Mouse (Mus musculus) CH12.LX (cell line): ENCODE measurements at regions not wholly inside any gene's neighbourhood (a gene's known extent, or its start where the extent isn't known, plus 50 kb on each side); places are given as distances from the start of the nearest gene placed in this dataset.

Source experiments
- DNase-seq: peaks from one replicate; pipeline ENCODE4 v3.0.0-alpha.2; 2013; ENCODE audit errors: extremely low read depth
- H3K27ac ChIP-seq: 2 replicates; pipeline ENCODE4 v1.5.1; 2012; ENCODE audit warnings: low read depth, mild to moderate bottlenecking, control low read depth, moderate library complexity; ENCODE audit not compliant: insufficient read depth
- H3K27me3 ChIP-seq: replicated peaks from 2 replicates; pipeline ENCODE3; 2012; ENCODE audit warnings: inconsistent platforms
- H3K36me3 ChIP-seq, 2 experiments: replicated peaks in 1 of 2; 2 replicates each; pipeline versions ENCODE3 to v1.6.1; 2012; ENCODE audit warnings: inconsistent platforms in 1 of 2, low read length in 1 of 2, mild to moderate bottlenecking in 1 of 2, mixed read lengths in 1 of 2, moderate library complexity in 1 of 2; ENCODE audit not compliant: control insufficient read depth in 1 of 2, insufficient read depth in 1 of 2
- H3K4me1 ChIP-seq, 2 experiments: 2 replicates each; pipeline ENCODE4 v1.6.1; 2012; ENCODE audit warnings: inconsistent platforms in 1 of 2, moderate library complexity in 1 of 2; ENCODE audit not compliant: insufficient read depth in 2 of 2, control insufficient read depth in 1 of 2
- H3K4me2 ChIP-seq: 2 replicates; pipeline ENCODE4 v1.6.1; 2012; ENCODE audit warnings: low read depth, mild to moderate bottlenecking, control low read depth; ENCODE audit not compliant: poor library complexity, insufficient read depth, severe bottlenecking
- H3K4me3 ChIP-seq, 3 experiments: fragments of 150-350 bp in 1 of 3; sonication (generic) in 1 of 3; replicated peaks in 1 of 3; 2 replicates each; pipeline versions ENCODE3 to v1.5.1; 2011 to 2012; ENCODE audit warnings: low read depth in 2 of 3, low read length in 2 of 3, mild to moderate bottlenecking in 2 of 3, moderate library complexity in 2 of 3, control low read depth in 1 of 3, improper control_type of control experiment in 1 of 3, inconsistent platforms in 1 of 3, mixed read lengths in 1 of 3; ENCODE audit not compliant: poor library complexity in 1 of 3
- H3K79me2 ChIP-seq: replicated peaks from 2 replicates; pipeline ENCODE4 v1.6.1; 2012; ENCODE audit warnings: mild to moderate bottlenecking, moderate library complexity; ENCODE audit not compliant: control insufficient read depth, poor library complexity, insufficient read depth, severe bottlenecking; ENCODE audit errors: extremely low read depth
- H3K9ac ChIP-seq: 2 replicates; pipeline ENCODE4 v1.6.1; 2012; ENCODE audit warnings: low read depth, mild to moderate bottlenecking, control low read depth, moderate library complexity; ENCODE audit not compliant: insufficient read depth
- H3K9me3 ChIP-seq: replicated peaks from 2 replicates; pipeline ENCODE3; 2012; ENCODE audit warnings: low read length, inconsistent platforms, mixed read lengths
- BHLHE40 ChIP-seq: IDR thresholded peaks from 2 replicates; pipeline ENCODE4 v1.6.1; 2011; ENCODE audit warnings: mild to moderate bottlenecking, low read depth, low read length, improper control_type of control experiment
- CHD2 ChIP-seq: IDR thresholded peaks from 2 replicates; pipeline ENCODE4 v1.6.1; 2011; ENCODE audit warnings: low read length, improper control_type of control experiment
- CTCF ChIP-seq, 2 experiments: IDR thresholded peaks in 1 of 2; conservative IDR thresholded peaks in 1 of 2; 2 replicates each; pipeline ENCODE4 v1.5.1; 2011 to 2012; ENCODE audit warnings: low read depth in 2 of 2, low read length in 2 of 2, improper control_type of control experiment in 1 of 2, inconsistent platforms in 1 of 2, mild to moderate bottlenecking in 1 of 2, moderate library complexity in 1 of 2
- EP300 ChIP-seq: IDR thresholded peaks from 2 replicates; pipeline ENCODE4 v1.6.1; 2011; ENCODE audit warnings: low read length, improper control_type of control experiment
- ETS1 ChIP-seq: conservative IDR thresholded peaks from 2 replicates; pipeline ENCODE4 v1.6.1; 2012; ENCODE audit warnings: low read depth, mild to moderate bottlenecking, inconsistent platforms, low read length, improper control_type of control experiment, moderate library complexity
- JUND ChIP-seq: conservative IDR thresholded peaks from 2 replicates; pipeline ENCODE4 v1.6.1; 2011; ENCODE audit warnings: low read depth, low read length, improper control_type of control experiment
- KAT2A ChIP-seq: IDR thresholded peaks from 2 replicates; pipeline ENCODE4 v1.6.1; 2012; ENCODE audit warnings: low read length, improper control_type of control experiment, inconsistent platforms; ENCODE audit not compliant: insufficient replicate concordance
- MAX ChIP-seq: IDR thresholded peaks from 2 replicates; pipeline ENCODE4 v1.6.1; 2011; ENCODE audit warnings: low read length, improper control_type of control experiment
- MAZ ChIP-seq: IDR thresholded peaks from 2 replicates; pipeline ENCODE4 v1.6.1; 2012; ENCODE audit warnings: low read depth, mild to moderate bottlenecking, inconsistent platforms, low read length, improper control_type of control experiment, moderate library complexity
- MEF2A ChIP-seq: IDR thresholded peaks from 2 replicates; pipeline ENCODE4 v1.6.1; 2014; ENCODE audit warnings: low read depth, mild to moderate bottlenecking, inconsistent platforms, low read length, improper control_type of control experiment, borderline replicate concordance
- MXI1 ChIP-seq: IDR thresholded peaks from 2 replicates; pipeline ENCODE4 v1.6.1; 2011; ENCODE audit warnings: mild to moderate bottlenecking, low read depth, low read length, improper control_type of control experiment
- MYC ChIP-seq: IDR thresholded peaks from 2 replicates; pipeline ENCODE4 v1.6.1; 2011; ENCODE audit warnings: low read depth, mild to moderate bottlenecking, improper control_type of control experiment, low read length
- RAD21 ChIP-seq: IDR thresholded peaks from 2 replicates; pipeline ENCODE4 v1.6.1; 2011; ENCODE audit warnings: low read depth, mild to moderate bottlenecking, low read length, improper control_type of control experiment, moderate library complexity
- SIN3A ChIP-seq: IDR thresholded peaks from 2 replicates; pipeline ENCODE4 v1.6.1; 2012; ENCODE audit warnings: low read length, improper control_type of control experiment, inconsistent platforms
- SMC3 ChIP-seq: IDR thresholded peaks from 2 replicates; pipeline ENCODE4 v1.6.1; 2011; ENCODE audit warnings: low read depth, low read length, improper control_type of control experiment
- TBP ChIP-seq: conservative IDR thresholded peaks from 2 replicates; pipeline ENCODE4 v1.6.1; 2011; ENCODE audit warnings: low read depth, low read length, improper control_type of control experiment
- UBTF ChIP-seq: IDR thresholded peaks from 2 replicates; pipeline ENCODE4 v1.6.1; 2012; ENCODE audit warnings: low read depth, mild to moderate bottlenecking, inconsistent platforms, low read length, improper control_type of control experiment, moderate library complexity
- USF1 ChIP-seq: IDR thresholded peaks from 2 replicates; pipeline ENCODE4 v1.6.1; 2014; ENCODE audit warnings: low read depth, mild to moderate bottlenecking, inconsistent platforms, low read length, improper control_type of control experiment
- ZKSCAN1 ChIP-seq: IDR thresholded peaks from 2 replicates; pipeline ENCODE4 v1.6.1; 2012; ENCODE audit warnings: low read depth, inconsistent platforms, low read length, improper control_type of control experiment, borderline replicate concordance
- dilution Hi-C: fragments of 300-500 bp; cut with MboI; formaldehyde crosslinking; loops from 2 replicates; pipeline ENCODE4 v1.14.3; 2020; ENCODE audit warnings: low sequenced_read_pairs; ENCODE audit not compliant: extremely low pct_unique_long_range_greater_than_20kb, extremely low pct_ligation_motif_present
- in situ Hi-C: fragments of 300-500 bp; cut with MboI; formaldehyde crosslinking; loops from 3 replicates; pipeline ENCODE4 v1.14.3; 2019; ENCODE audit warnings: low sequenced_read_pairs, low pct_ligation_motif_present, low pct_unique_long_range_greater_than_20kb, mixed read lengths

DNA sequence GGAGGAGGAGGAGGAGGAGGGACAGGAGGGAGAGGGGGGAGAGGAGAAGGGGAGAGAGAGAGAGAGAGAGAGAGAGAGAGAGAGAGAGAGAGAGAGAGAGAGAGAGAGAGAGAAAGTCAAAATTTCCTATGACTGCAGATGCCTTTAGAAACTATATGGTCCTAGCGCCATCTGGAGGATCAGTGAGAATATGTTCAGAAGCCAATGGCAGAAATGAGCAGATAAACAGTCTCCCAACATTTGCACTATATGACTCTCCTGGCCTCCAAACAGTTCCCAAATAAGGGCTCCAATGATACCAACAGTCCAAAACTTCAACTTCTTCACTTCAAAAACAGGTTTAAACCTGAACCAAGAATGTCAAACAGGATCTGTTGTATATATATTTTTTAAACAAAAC lies 309.1 kb upstream of the Sphkap start:
- Histone ChIP-seq H3K9me3 (no peaks in the 10 kb centered on the region), H3K27me3 (no peaks in the 10 kb centered on the region), H3K36me3 (no peaks in the 10 kb centered on the region), H3K9ac (no peak overlapping the region), H3K79me2 (no peaks in the 10 kb centered on the region), H3K27ac (no peak overlapping the region), H3K4me2 (no peak overlapping the region), H3K4me1 (no peaks in the 10 kb centered on the region), H3K4me3 (no peak overlapping the region)
- in situ Hi-C loops, result loop anchor here (10.0 to 25.0 kb wide), 2 partner anchors 505 to 652 kb away; partner anchors contain the start of gene Krtap28-13
- DNase-seq, result peak; percentile 61
- dilution Hi-C loops, result no loop called here
- TF ChIP-seq CTCF (conservative IDR thresholded peaks at IDR 0.05 in 1 of 2, IDR thresholded peaks at IDR 0.05 in 1 of 2; ENCODE audit: low read depth in 2 of 2, low read length in 2 of 2) (peak in 1 of 2 experiments; percentile 65; a peak in 2 of 4 replicates), ETS1 (no peak), EP300 (no peak), RAD21 (peak; percentile 69), MAX (no peak), JUND (no peak), UBTF (no peak), SIN3A (no peak), SMC3 (peak; percentile 57), MYC (no peak), KAT2A (no peak), USF1 (no peak)
- TF ChIP-seq, all 38 proteins: peak for 3

DNA sequence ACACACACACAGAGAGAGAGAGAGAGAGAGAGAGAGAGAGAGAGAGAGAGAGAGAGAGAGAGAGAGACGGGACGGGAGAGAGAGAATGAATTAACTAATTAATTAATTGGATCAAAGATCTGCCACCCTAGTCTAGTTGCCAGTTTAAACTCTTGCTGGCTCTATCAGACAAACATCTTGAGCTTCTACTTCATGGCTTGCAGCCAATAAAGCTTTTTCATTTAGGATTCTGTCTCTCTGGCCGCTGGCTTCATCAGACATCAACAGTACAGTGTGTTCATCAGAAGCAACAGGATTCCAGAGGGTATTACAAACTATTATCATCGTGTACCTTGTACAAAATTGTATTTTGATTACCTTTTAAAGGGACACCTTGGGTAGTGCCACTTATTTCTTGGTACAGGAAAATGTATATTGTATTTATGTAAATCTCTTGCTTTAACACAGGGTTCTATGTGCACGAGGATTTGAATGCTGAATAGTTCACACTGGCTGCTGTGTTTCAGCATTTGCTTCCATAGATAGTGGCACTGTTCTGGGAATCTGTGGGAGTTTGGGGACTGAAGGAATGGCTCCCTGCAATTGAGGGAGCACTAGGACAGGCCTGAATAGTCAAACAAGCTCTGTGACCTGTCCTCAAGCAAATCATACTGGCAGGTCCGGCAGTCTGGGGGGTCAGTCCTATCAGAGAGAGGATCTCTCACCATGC lies 293.9 kb upstream of the Sphkap start:
- no peaks in the 10 kb centered on the region for H3K36me3 ChIP-seq
- no peak overlapping the region for H3K27ac ChIP-seq
- H3K27me3 ChIP-seq, result no peaks in the 10 kb centered on the region
- peaks cover 0 to 8% of the 10 kb centered on the region in 2 experiments; a peak in 2 of 4 replicates for H3K4me1 ChIP-seq
- DNase-seq, result no peak
- H3K9ac ChIP-seq, result no peak overlapping the region
- no peak overlapping the region for H3K4me3 ChIP-seq
- dilution Hi-C loops, result no loop called here
- H3K9me3 ChIP-seq, result no peaks in the 10 kb centered on the region
- TF ChIP-seq MEF2A, result no peak
- H3K79me2 ChIP-seq, result no peaks in the 10 kb centered on the region
- in situ Hi-C loops, result loop anchor here (25.0 kb wide), 1 partner anchor 490 kb away; no protein-coding TSS in a partner anchor
- H3K4me2 ChIP-seq, result no peak overlapping the region

DNA sequence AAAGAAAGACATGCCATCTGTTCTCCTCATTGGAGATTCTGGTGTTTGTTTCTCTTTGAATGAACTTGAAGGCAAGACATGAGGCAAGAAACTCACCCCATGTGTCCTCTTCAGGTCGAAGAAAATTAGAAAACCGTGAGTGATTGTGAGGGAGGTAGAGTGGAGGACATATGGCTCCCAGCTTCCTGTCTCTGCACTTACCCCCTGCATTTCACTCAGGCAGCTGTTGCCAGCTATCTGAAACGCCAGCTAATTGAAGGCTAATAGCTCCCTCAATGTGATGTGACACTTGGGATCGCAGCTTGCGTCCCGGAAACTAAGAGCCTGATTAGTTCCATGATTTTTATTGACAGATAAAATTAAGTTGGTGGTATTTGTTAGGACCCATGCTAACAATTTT lies 289.4 kb upstream of the Sphkap start:
- DNase-seq, result no peak
- Histone ChIP-seq H3K79me2 (no peaks in the 10 kb centered on the region), H3K27ac (no peak overlapping the region), H3K4me2 (no peak overlapping the region), H3K4me3 (no peak overlapping the region), H3K27me3 (no peaks in the 10 kb centered on the region), H3K4me1 (no peaks in the 10 kb centered on the region), H3K36me3 (no peaks in the 10 kb centered on the region), H3K9ac (no peak overlapping the region), H3K9me3 (no peaks in the 10 kb centered on the region)
- in situ Hi-C loops (no loop called here), dilution Hi-C loops (no loop called here)
- TF ChIP-seq CHD2 (no peak), SIN3A (no peak), MAZ (no peak), BHLHE40 (no peak), MYC (no peak), MXI1 (no peak), ZKSCAN1 (no peak), TBP (no peak)
